Mouse (Mus musculus): ENCODE data around the gene Xndc1.

DNA sequence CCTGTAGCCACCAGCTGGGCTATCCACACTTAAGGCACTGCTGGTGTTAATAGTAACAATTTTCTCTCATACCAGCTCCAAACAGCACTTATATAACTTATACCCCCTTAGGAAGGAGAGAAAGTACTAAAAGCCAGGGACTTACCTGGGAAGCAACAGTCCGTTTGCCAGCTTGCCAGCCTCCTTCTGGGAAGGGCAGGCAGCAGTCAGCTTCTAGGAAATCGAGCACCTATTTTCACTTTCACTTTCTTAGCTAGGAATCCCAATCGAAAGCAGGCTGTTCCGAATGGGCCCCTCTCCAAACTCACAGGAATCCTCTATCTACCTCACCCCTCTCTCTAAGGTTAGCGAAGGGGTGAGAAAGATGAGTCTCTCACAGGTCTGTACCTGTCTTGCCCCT lies 47.9 kb upstream of the Xndc1 start:
- TF ChIP-seq MAFK (IDR thresholded peaks at IDR 0.05; ENCODE audit: insufficient read depth, low read depth, low read length) (no peak), ZC3H11A (IDR thresholded peaks at IDR 0.05; ENCODE audit: borderline replicate concordance, low read depth, low read length) (no peak), CHD2 (IDR thresholded peaks at IDR 0.05; ENCODE audit: low read depth, low read length) (no peak), ZNF384 (IDR thresholded peaks at IDR 0.05; ENCODE audit: low read depth, low read length) (no peak)

Data from ES-E14 (cell line).